Mouse (Mus musculus) neural tube, embryonic 11.5 days (tissue): Measurements from ENCODE around the gene Gm13275. TPM values are rescaled to one million over a fixed set of nuclear protein-coding genes. Genes with fewer than 3 reads are reported as not detected.
"Not testable (repeated sequence)": the region's sequence is repeated elsewhere in the genome, so short reads cannot be mapped to it uniquely, and the experiment has no call there.

ENCODE experiments used
- ATAC-seq: fragments of 200-750 bp; cut with Nextera tagmentation; 2 replicates; pipeline ENCODE4 v1.8.0; 2017; ENCODE audit warnings: moderate number of reproducible peaks, mild to moderate bottlenecking, moderate TSS enrichment, moderate library complexity; ENCODE audit not compliant: insufficient read depth, low FRiP score, low TSS enrichment
- DNase-seq: peaks from one replicate; pipeline ENCODE4 v3.0.0-alpha.2; 2015; ENCODE audit warnings: low spot score
- H3K27ac ChIP-seq: fragments of 300-500 bp; sonication (generic); 2 replicates; pipeline ENCODE4 v1.5.1; 2014; ENCODE audit warnings: low read depth, mild to moderate bottlenecking, low read length
- H3K27me3 ChIP-seq: fragments of 300-500 bp; sonication (generic); 2 replicates; pipeline ENCODE4 v1.6.1; 2014; ENCODE audit warnings: mild to moderate bottlenecking, low read length, mixed read lengths; ENCODE audit not compliant: control insufficient read depth, insufficient read depth
- H3K36me3 ChIP-seq: fragments of 300-500 bp; sonication (generic); 2 replicates; pipeline ENCODE4 v1.6.1; 2014; ENCODE audit warnings: mild to moderate bottlenecking, low read length, moderate library complexity, mixed read lengths; ENCODE audit not compliant: control insufficient read depth, insufficient read depth
- H3K4me1 ChIP-seq: fragments of 300-500 bp; sonication (generic); 2 replicates; pipeline ENCODE4 v1.6.1; 2014; ENCODE audit warnings: low read length, mixed read lengths; ENCODE audit not compliant: control insufficient read depth, insufficient read depth
- H3K4me2 ChIP-seq: fragments of 300-500 bp; sonication (generic); 2 replicates; pipeline ENCODE4 v1.6.1; 2014; ENCODE audit warnings: low read depth, mild to moderate bottlenecking, moderate library complexity
- H3K4me3 ChIP-seq: fragments of 300-500 bp; sonication (generic); 2 replicates; pipeline ENCODE4 v1.5.1; 2014; ENCODE audit warnings: low read depth, low read length
- H3K9ac ChIP-seq: fragments of 300-500 bp; sonication (generic); 2 replicates; pipeline ENCODE4 v1.6.1; 2014; ENCODE audit warnings: mild to moderate bottlenecking, low read length
- H3K9me3 ChIP-seq: fragments of 300-500 bp; sonication (generic); 2 replicates; pipeline ENCODE4 v1.6.1; 2016; ENCODE audit warnings: low read length; ENCODE audit not compliant: control insufficient read depth
- WGBS: fragments of 180-500 bp; shearing (Covaris S2); extraction: QIAGEN DNeasy Blood & Tissue Kit; methylation state at CpG from one replicate; pipeline ENCODE4 v1.1.7; 2014; 5-methylcytosine and 5-hydroxymethylcytosine counted together
- polyA plus RNA-seq: library from polyadenylated mRNA; unstranded; fragments of >200 nt; fragmentation: Nextera tagmentation; extraction: Ambion mirVana; gene quantifications from 2 replicates; pipeline ENCODE4 v1.2.1, GENCODE M21; 2014

The Gm13275 gene
- not detected in 2 replicates for polyA plus RNA-seq

DNA sequence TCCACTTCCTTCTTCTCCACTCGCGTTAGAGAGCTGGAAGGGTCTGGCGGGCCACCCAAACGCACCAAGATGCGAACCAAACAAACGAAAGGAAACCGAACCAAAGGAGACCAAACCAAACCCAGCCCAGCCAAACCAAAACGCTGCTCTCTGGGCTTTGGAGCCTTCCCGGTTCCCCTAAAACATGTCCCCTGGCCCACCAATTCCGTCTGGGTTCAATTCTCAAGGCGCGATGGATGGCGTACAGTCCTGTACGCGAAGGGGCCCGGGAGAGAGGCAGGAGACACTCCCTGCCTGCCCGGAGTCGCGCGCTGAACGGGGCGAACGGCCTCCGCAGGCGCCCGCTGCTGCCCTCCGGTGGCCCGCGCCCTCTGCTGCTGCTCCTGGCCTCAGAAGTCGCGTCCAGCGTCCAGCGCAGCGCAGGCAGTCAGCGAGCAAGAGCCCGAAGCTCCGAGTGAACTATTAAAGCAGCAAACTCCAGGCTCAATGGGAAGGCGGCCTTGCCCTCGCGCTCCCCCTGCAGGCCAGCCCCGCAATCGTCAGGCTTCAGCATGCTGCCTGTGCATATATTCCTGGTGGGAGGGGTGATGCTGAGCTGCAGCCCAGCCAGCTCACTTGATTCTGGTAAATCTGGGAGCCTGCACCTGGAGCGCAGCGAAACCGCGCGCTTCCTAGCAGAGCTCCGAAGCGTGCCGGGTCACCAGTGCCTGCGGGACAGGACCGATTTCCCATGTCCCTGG is at the start of gene Gm13275:
Gene Gm13275, plus strand, starts transcription at position 552 of the 740 bp plus-strand sequence.
- not testable (repeated sequence) for H3K4me3 ChIP-seq, ATAC-seq, DNase-seq, H3K36me3 ChIP-seq, H3K9me3 ChIP-seq, H3K27ac ChIP-seq, H3K9ac ChIP-seq, H3K27me3 ChIP-seq, H3K4me1 ChIP-seq, H3K4me2 ChIP-seq
- WGBS = 0% methylated on average over 5 of the region's 52 CpGs

DNA sequence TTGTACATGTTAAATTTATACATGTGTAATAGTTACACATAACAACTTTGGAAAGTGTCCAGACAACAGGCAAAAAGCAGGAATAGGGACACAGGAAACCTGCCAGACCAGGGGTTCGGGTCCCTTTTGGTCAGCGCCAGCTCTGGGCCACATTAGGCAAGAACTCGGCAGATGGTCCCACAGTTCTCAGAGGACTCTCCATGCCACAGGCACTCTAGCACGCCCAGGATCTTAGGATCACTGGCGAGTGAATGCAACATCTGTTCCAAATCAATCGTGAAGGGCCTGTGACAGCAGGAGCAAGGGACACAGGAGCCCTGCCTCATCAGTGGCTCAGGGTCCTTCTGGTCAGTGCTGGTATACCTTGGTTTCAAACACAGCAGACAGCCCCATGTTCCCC is 44.4 kb upstream of the Gm13275 start:
- H3K4me3 ChIP-seq = no peak overlapping the region
- ATAC-seq (no peak), DNase-seq (no peak)
- H3K4me2 ChIP-seq = no peak overlapping the region
- H3K9me3 ChIP-seq = no peaks in the 10 kb centered on the region
- H3K27ac ChIP-seq = no peak overlapping the region
- H3K36me3 ChIP-seq = no peaks in the 10 kb centered on the region
- no peaks in the 10 kb centered on the region for H3K27me3 ChIP-seq
- no peak overlapping the region for H3K9ac ChIP-seq
- WGBS = 54% methylated on average over 6 of the region's 6 CpGs
- H3K4me1 ChIP-seq = no peaks in the 10 kb centered on the region

DNA sequence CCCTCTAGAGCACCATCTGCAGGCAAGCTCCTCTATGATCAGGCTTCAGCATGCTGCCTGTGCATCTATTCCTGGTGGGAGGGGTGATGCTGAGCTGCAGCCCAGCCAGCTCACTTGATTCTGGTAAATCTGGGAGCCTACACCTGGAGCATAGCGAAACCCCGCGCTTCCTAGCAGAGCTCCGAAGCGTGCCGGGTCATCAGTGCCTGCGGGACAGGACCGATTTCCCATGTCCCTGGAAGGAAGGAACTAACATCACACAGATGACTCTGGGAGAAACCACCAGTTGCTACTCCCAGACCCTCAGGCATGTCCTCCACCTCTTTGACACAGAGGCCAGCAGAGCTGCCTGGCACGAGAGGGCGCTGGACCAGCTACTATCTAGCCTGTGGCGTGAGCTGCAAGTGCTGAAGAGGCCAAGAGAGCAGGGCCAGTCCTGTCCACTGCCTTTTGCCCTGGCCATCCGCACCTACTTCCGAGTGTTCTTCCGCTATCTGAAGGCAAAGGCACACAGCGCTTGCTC is 39.4 kb upstream of the Gm13275 start, which contains the start of gene Gm13271:
Gene Gm13271, plus strand, starts transcription at position 51 of the 523 bp plus-strand sequence.
- ATAC-seq, DNase-seq, H3K27ac ChIP-seq, H3K27me3 ChIP-seq, H3K4me2 ChIP-seq, H3K4me3 ChIP-seq, H3K4me1 ChIP-seq, H3K9me3 ChIP-seq, H3K9ac ChIP-seq, H3K36me3 ChIP-seq: not testable (repeated sequence)
- WGBS = 90% methylated on average over 12 of the region's 15 CpGs

- H3K4me1 ChIP-seq, H3K9me3 ChIP-seq, ATAC-seq, H3K27me3 ChIP-seq, H3K36me3 ChIP-seq: not testable (repeated sequence)
- H3K4me2 ChIP-seq = peak overlapping the region; percentile 49
- peak overlapping the region; percentile 3 for H3K9ac ChIP-seq
- DNase-seq = peak; percentile 35
- H3K4me3 ChIP-seq = peak overlapping the region; percentile 30
- peak overlapping the region; percentile 67 for H3K27ac ChIP-seq
- WGBS = 14% methylated on average over 28 of the region's 31 CpGs
These were observed 37.4 kb upstream of the Gm13275 start for GRCm38 (mm10) chr4:88756581-88757513.

GRCm38 (mm10) chr4:88757628-88758031 is 36.7 kb upstream of the Gm13275 start:
- ATAC-seq (peak; percentile 100), DNase-seq (peak; percentile 87)
- peak overlapping the region; percentile 30 for H3K4me3 ChIP-seq
- 0% methylated on average over 19 of the region's 21 CpGs for WGBS
- H3K27ac ChIP-seq = peak overlapping the region; percentile 67
- not testable (repeated sequence) for H3K9ac ChIP-seq, H3K9me3 ChIP-seq, H3K4me1 ChIP-seq, H3K27me3 ChIP-seq, H3K36me3 ChIP-seq
- H3K4me2 ChIP-seq = peak overlapping the region; percentile 49

- H3K27ac ChIP-seq, H3K9ac ChIP-seq, H3K4me2 ChIP-seq, DNase-seq, H3K4me1 ChIP-seq, H3K9me3 ChIP-seq, ATAC-seq, H3K36me3 ChIP-seq, H3K27me3 ChIP-seq, H3K4me3 ChIP-seq: not testable (repeated sequence)
- 85% methylated on average over 9 of the region's 9 CpGs for WGBS
These were observed 35.5 kb upstream of the Gm13275 start for GRCm38 (mm10) chr4:88758751-88759150.

DNA sequence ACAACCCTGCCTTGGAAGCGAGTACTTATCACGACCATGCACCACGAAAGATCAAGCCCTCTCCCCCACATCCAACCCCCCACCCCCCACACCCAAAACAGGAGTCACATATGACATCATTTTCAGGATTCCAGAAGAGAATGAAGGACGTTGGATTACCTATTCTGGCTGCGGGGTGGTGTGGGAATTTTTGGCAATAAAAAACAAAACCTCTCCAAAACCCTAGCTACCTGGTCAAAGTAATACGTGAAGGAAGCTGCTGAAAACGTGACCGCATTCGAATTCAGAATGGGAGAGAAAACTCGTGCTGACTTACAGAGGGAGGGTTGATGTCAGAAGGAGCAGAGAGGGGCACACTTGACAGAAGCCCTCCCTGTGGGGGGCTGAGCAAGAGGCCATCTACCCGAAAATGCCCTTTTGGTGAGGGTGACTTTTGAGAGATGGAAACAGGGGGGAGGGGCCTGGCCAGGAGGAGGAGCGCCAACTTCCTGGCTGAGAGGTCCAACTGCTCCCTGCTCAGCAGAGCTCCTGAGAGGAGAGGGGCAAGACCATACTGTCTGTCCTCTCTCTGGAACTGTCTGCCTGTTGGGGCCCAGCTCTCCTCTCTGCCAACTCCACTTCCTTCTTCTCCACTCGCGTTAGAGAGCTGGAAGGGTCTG is 34.5 kb upstream of the Gm13275 start, which contains the start of gene Gm13283:
Gene Gm13283, plus strand, starts transcription at position 510 of the 659 bp plus-strand sequence.
- not testable (repeated sequence) for H3K27me3 ChIP-seq, H3K9ac ChIP-seq, ATAC-seq, H3K9me3 ChIP-seq, DNase-seq, H3K4me1 ChIP-seq, H3K27ac ChIP-seq, H3K36me3 ChIP-seq
- Histone ChIP-seq H3K4me3 (peak within 1 kb of the TSS; percentile 12; the same call in 1 of the 2 replicates), H3K4me2 (peak within 1 kb of the TSS; percentile 32)
- 36% methylated on average over 6 of the region's 14 CpGs for WGBS

- H3K4me1 ChIP-seq, H3K9ac ChIP-seq, ATAC-seq: not testable (repeated sequence)
These were observed 33.9 kb upstream of the Gm13275 start for GRCm38 (mm10) chr4:88760431-88760830.

More at GRCm38 (mm10) chr4:88760431-88760830, 33.9 kb upstream of the Gm13275 start:
- H3K27me3 ChIP-seq, H3K9me3 ChIP-seq, H3K36me3 ChIP-seq, H3K27ac ChIP-seq: not testable (repeated sequence)
- 0% methylated on average over 18 of the region's 28 CpGs for WGBS
- Histone ChIP-seq H3K4me3 (peak overlapping the region; percentile 12; the same call in 1 of the 2 replicates), H3K4me2 (peak overlapping the region; percentile 32)
- DNase-seq = peak; percentile 80
